Mouse (Mus musculus): Measurements from ENCODE around the gene Ralgapa2. TPM values are rescaled to one million over a fixed set of nuclear protein-coding genes. Genes with fewer than 3 reads are reported as not detected.
A peak's percentile ranks its signal among the peaks of the same experiment; 100 is the strongest.

Gene Ralgapa2
- polyA plus RNA-seq, 1 experiment from 2014 or later, result 14.6 TPM

DNA sequence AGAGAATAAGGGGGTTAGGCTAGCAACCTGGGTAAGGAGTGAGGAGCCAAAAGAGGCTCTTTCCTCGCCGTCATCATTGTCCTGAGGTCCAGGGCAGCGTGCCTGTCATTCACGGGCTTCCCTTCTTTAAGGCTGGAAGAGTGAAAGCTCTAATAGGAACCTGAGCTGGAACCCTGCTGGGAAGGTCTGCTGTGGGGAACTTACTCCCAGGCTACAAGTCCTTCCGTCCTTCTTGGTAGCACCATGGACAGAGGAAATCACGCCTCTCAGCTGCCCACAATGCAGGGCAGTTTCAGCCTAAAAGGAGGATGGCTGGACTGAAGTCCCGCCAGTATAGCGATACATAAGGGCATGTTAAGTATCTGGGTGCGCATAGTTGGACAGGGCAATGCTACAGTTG lies 285.7 kb downstream of the Ralgapa2 start:
- peaks cover 14% of the 10 kb centered on the region for H3K27me3 ChIP-seq (ENCODE audit: control insufficient read depth, insufficient read depth, low read length)
- ATAC-seq (ENCODE audit: low FRiP score, low TSS enrichment) (no peak), DNase-seq (peak; percentile 50)
- no peaks in the 10 kb centered on the region for H3K36me3 ChIP-seq (ENCODE audit: control insufficient read depth, insufficient read depth, low read length)
- no peak overlapping the region for H3K27ac ChIP-seq (replicated peaks; ENCODE audit: low read depth, low read length)
- 9% methylated on average over 9 of the region's 9 CpGs for WGBS
- H3K9me3 ChIP-seq (ENCODE audit: control insufficient read depth, low read length), result no peaks in the 10 kb centered on the region
- H3K9ac ChIP-seq (replicated peaks; ENCODE audit: low read length), result no peak overlapping the region
- H3K4me1 ChIP-seq (ENCODE audit: control insufficient read depth, insufficient read depth, low read length), result peaks cover 24% of the 10 kb centered on the region
- H3K4me3 ChIP-seq (replicated peaks; ENCODE audit: low read depth, low read length), result no peak overlapping the region; the same call in 1 of the 2 replicates
- peak overlapping the region; percentile 90 for H3K4me2 ChIP-seq (ENCODE audit: low read length)

- H3K27ac ChIP-seq (replicated peaks; ENCODE audit: low read depth, low read length), result no peak overlapping the region
- no peak for ATAC-seq (ENCODE audit: low FRiP score, low TSS enrichment)
- H3K27me3 ChIP-seq (ENCODE audit: control insufficient read depth, insufficient read depth, low read length), result peaks cover 14% of the 10 kb centered on the region
Observed at GRCm38 (mm10) chr2:146225818-146226217, 286.3 kb downstream of the Ralgapa2 start.

GRCm38 (mm10) chr2:146224141-146224540 lies 288.0 kb downstream of the Ralgapa2 start:
- DNase-seq (peak; percentile 46), ATAC-seq (ENCODE audit: low FRiP score, low TSS enrichment) (no peak)
- H3K27ac ChIP-seq (replicated peaks; ENCODE audit: low read depth, low read length), result peak overlapping the region; percentile 98
- H3K9ac ChIP-seq (replicated peaks; ENCODE audit: low read length), result peak overlapping the region; percentile 92
- 5% methylated on average over 7 of the region's 7 CpGs for WGBS
- H3K27me3 ChIP-seq (ENCODE audit: control insufficient read depth, insufficient read depth, low read length), result peaks cover 16% of the 10 kb centered on the region
- peak overlapping the region; percentile 90 for H3K4me2 ChIP-seq (ENCODE audit: low read length)
- H3K4me1 ChIP-seq (ENCODE audit: control insufficient read depth, insufficient read depth, low read length), result peaks cover 35% of the 10 kb centered on the region
- no peaks in the 10 kb centered on the region for H3K9me3 ChIP-seq (ENCODE audit: control insufficient read depth, low read length)
- no peaks in the 10 kb centered on the region for H3K36me3 ChIP-seq (ENCODE audit: control insufficient read depth, insufficient read depth, low read length)
- H3K4me3 ChIP-seq (replicated peaks; ENCODE audit: low read depth, low read length), result peak overlapping the region; percentile 77

More at GRCm38 (mm10) chr2:146225818-146226217, 286.3 kb downstream of the Ralgapa2 start:
- Histone ChIP-seq H3K4me3 (replicated peaks; ENCODE audit: low read depth, low read length) (peak overlapping the region; percentile 7), H3K9ac (replicated peaks; ENCODE audit: low read length) (peak overlapping the region; percentile 39; the same call in 1 of the 2 replicates), H3K9me3 (ENCODE audit: control insufficient read depth, low read length) (no peaks in the 10 kb centered on the region), H3K4me1 (ENCODE audit: control insufficient read depth, insufficient read depth, low read length) (peaks cover 27% of the 10 kb centered on the region), H3K4me2 (ENCODE audit: low read length) (peak overlapping the region; percentile 90), H3K36me3 (ENCODE audit: control insufficient read depth, insufficient read depth, low read length) (no peaks in the 10 kb centered on the region)
- no peak for DNase-seq
- 5% methylated on average over 6 of the region's 6 CpGs for WGBS

GRCm38 (mm10) chr2:146223176-146223905 lies 288.8 kb downstream of the Ralgapa2 start:
- ATAC-seq (ENCODE audit: low FRiP score, low TSS enrichment) (peak; percentile 7; the same call in 1 of the 2 replicates), DNase-seq (peak; percentile 78)
- H3K27me3 ChIP-seq (ENCODE audit: control insufficient read depth, insufficient read depth, low read length), result peaks cover 9% of the 10 kb centered on the region; the same call in 1 of the 2 replicates

DNA sequence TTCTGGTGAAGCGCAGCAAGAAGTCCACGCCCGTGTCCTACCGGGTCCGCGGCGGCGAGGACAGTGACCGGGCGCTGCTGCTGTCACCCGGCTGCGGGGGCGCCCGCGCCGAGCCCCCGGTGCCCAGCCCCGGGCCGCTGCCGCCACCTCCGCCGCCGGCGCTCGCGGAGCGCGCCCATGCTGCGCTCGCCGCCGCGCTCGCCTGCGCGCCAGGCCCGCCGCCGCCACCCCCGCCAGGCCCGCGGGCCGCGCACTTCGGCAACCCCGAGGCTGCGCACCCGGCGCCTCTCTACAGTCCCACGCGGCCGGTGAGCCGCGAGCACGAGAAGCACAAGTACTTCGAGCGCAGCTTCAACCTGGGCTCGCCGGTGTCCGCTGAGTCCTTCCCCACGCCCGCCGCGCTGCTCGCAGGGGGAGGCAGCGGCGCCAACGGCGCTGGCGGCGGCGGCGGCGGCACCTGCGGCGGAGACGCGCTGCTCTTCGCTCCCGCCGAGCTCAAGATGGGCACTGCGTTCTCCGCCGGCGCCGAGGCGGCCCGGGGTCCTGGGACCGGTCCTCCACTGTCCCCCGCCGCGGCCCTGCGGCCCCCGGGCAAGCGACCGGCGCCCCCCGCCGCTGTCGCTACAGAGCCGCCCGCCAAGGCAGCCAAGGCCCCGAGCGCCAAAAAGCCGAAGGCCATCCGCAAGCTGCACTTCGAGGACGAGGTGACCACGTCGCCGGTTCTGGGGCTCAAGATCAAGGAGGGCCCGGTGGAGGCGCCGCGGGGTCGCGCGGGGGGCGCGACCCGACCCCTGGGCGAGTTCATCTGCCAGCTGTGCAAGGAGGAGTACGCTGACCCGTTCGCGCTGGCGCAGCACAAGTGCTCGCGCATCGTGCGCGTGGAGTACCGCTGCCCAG lies 289.6 kb downstream of the Ralgapa2 start:
- peak; percentile 79 for DNase-seq
- Histone ChIP-seq H3K36me3 (ENCODE audit: control insufficient read depth, insufficient read depth, low read length) (no peaks in the 10 kb centered on the region), H3K9me3 (ENCODE audit: control insufficient read depth, low read length) (no peaks in the 10 kb centered on the region), H3K27ac (replicated peaks; ENCODE audit: low read depth, low read length) (peak overlapping the region; percentile 98), H3K4me2 (ENCODE audit: low read length) (peak overlapping the region; percentile 90), H3K9ac (replicated peaks; ENCODE audit: low read length) (peak overlapping the region; percentile 92), H3K4me3 (replicated peaks; ENCODE audit: low read depth, low read length) (peak overlapping the region; percentile 77), H3K4me1 (ENCODE audit: control insufficient read depth, insufficient read depth, low read length) (peaks cover 49% of the 10 kb centered on the region), H3K27me3 (ENCODE audit: control insufficient read depth, insufficient read depth, low read length) (peaks cover 9% of the 10 kb centered on the region; the same call in 1 of the 2 replicates)
- WGBS, result under 1% methylated on average over 122 of the region's 133 CpGs
- ATAC-seq (ENCODE audit: low FRiP score, low TSS enrichment), result peak; percentile 25

More at GRCm38 (mm10) chr2:146223176-146223905, 288.8 kb downstream of the Ralgapa2 start:
- Histone ChIP-seq H3K9me3 (ENCODE audit: control insufficient read depth, low read length) (no peaks in the 10 kb centered on the region), H3K4me1 (ENCODE audit: control insufficient read depth, insufficient read depth, low read length) (peaks cover 42% of the 10 kb centered on the region), H3K9ac (replicated peaks; ENCODE audit: low read length) (peak overlapping the region; percentile 92), H3K4me2 (ENCODE audit: low read length) (peak overlapping the region; percentile 90), H3K36me3 (ENCODE audit: control insufficient read depth, insufficient read depth, low read length) (no peaks in the 10 kb centered on the region), H3K27ac (replicated peaks; ENCODE audit: low read depth, low read length) (peak overlapping the region; percentile 98), H3K4me3 (replicated peaks; ENCODE audit: low read depth, low read length) (peak overlapping the region; percentile 77)
- WGBS, result under 1% methylated on average over 75 of the region's 75 CpGs

GRCm38 (mm10) chr2:146221929-146222278 lies 290.2 kb downstream of the Ralgapa2 start:
- Histone ChIP-seq H3K4me2 (ENCODE audit: low read length) (peak overlapping the region; percentile 90), H3K4me1 (ENCODE audit: control insufficient read depth, insufficient read depth, low read length) (peaks cover 51% of the 10 kb centered on the region), H3K4me3 (replicated peaks; ENCODE audit: low read depth, low read length) (peak overlapping the region; percentile 77), H3K36me3 (ENCODE audit: control insufficient read depth, insufficient read depth, low read length) (no peaks in the 10 kb centered on the region), H3K9me3 (ENCODE audit: control insufficient read depth, low read length) (no peaks in the 10 kb centered on the region), H3K9ac (replicated peaks; ENCODE audit: low read length) (peak overlapping the region; percentile 92), H3K27me3 (ENCODE audit: control insufficient read depth, insufficient read depth, low read length) (peaks cover 7% of the 10 kb centered on the region; the same call in 1 of the 2 replicates), H3K27ac (replicated peaks; ENCODE audit: low read depth, low read length) (peak overlapping the region; percentile 98)
- WGBS, result under 1% methylated on average over 44 of the region's 44 CpGs
- DNase-seq, result peak; percentile 94
- peak; percentile 82 for ATAC-seq (ENCODE audit: low FRiP score, low TSS enrichment)

DNA sequence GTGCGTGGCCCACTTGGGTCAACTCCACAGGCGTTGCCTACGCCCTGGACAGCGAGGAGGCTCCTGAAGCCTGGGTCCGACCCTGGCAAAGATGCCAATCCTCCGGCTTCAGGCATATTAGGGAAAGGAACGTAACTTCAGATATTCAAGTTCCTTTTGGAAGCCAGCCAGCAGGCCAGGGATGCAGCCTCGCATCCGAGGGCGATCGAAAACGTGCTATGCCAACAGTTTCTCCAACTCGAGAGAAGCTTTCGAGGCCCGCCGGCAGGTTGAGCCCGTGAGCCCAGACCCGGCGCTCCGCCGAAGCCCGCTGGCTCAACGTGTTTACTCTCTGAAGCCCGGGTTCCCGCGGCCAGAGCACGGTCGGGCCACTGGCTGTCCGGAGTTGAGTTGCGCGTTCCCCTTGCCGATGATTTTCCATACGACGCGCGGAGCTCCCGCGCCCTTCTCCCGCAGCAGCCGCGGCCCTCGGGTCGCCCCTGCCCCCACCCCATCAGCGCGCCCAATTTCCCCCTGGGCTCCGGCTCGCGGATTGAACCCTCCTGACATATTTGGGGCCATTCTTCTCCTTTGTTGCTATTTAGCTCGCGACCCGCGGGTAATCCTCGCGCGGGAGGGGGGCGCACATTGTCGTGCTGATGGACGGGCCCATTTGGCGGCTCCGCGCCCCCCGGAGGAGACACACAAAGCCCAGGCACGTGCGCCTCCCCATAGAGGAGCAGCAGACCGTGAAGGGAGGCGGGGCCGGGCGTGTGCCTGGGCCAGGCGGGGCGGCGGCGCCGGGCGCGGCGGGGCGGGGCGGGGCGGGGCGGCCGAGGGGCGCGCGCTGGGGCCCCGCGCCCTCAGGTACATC lies 290.8 kb downstream of the Ralgapa2 start, which contains the start of gene Insm1:
TSS of gene Insm1 (plus strand) at position 846 of the 853 bp plus-strand sequence.
- DNase-seq, result peak; percentile 90
- WGBS, result under 1% methylated on average over 83 of the region's 86 CpGs
- Histone ChIP-seq H3K9ac (replicated peaks; ENCODE audit: low read length) (peak within 1 kb of the TSS; percentile 92), H3K4me2 (ENCODE audit: low read length) (peak within 1 kb of the TSS; percentile 90), H3K27me3 (ENCODE audit: control insufficient read depth, insufficient read depth, low read length) (peaks cover 7% of the 10 kb centered on the region; the same call in 1 of the 2 replicates), H3K27ac (replicated peaks; ENCODE audit: low read depth, low read length) (peak within 1 kb of the TSS; percentile 98), H3K9me3 (ENCODE audit: control insufficient read depth, low read length) (no peaks in the 10 kb centered on the region), H3K4me1 (ENCODE audit: control insufficient read depth, insufficient read depth, low read length) (peaks cover 47% of the 10 kb centered on the region), H3K4me3 (replicated peaks; ENCODE audit: low read depth, low read length) (peak within 1 kb of the TSS; percentile 77), H3K36me3 (ENCODE audit: control insufficient read depth, insufficient read depth, low read length) (no peaks in the 10 kb centered on the region)
- ATAC-seq (ENCODE audit: low FRiP score, low TSS enrichment), result peak; percentile 65

Data from midbrain, embryonic 14.5 days (tissue).